Mouse (Mus musculus): ENCODE measurements around the gene Wnt2. TPM values are rescaled to one million over a fixed set of nuclear protein-coding genes. Genes with fewer than 3 reads are reported as not detected.

Wnt2 gene
- polyA plus RNA-seq, 1 experiment, result not detected

- Histone ChIP-seq H3K4me3 (replicated peaks) (no peak overlapping the region), H3K9me3 (no peaks in the 10 kb centered on the region), H3K4me1 (peaks cover 11% of the 10 kb centered on the region), H3K27me3 (replicated peaks) (no peaks in the 10 kb centered on the region), H3K36me3 (replicated peaks; ENCODE audit: low read length) (peaks cover 16% of the 10 kb centered on the region)
- no peak for TF ChIP-seq GATA1 (IDR thresholded peaks at IDR 0.05; ENCODE audit: borderline replicate concordance, low read length)
- no peak for TF ChIP-seq FLI1 (IDR thresholded peaks at IDR 0.05; ENCODE audit: low read length)
These were observed 83.1 kb downstream of the Wnt2 start for GRCm38 (mm10) chr6:17947130-17947831.

- Histone ChIP-seq H3K4me3 (replicated peaks) (no peak overlapping the region), H3K9me3 (no peaks in the 10 kb centered on the region), H3K36me3 (replicated peaks; ENCODE audit: low read length) (peaks cover 24% of the 10 kb centered on the region), H3K4me1 (peaks cover 18% of the 10 kb centered on the region), H3K27me3 (replicated peaks) (no peaks in the 10 kb centered on the region)
- TF ChIP-seq FLI1 (IDR thresholded peaks at IDR 0.05; ENCODE audit: low read length) (no peak), GATA1 (IDR thresholded peaks at IDR 0.05; ENCODE audit: borderline replicate concordance, low read length) (no peak)
These were observed 83.9 kb downstream of the Wnt2 start for GRCm38 (mm10) chr6:17946456-17946855.

GRCm38 (mm10) chr6:17943877-17944617, 86.3 kb downstream of the Wnt2 start:
- peaks cover 48% of the 10 kb centered on the region for H3K36me3 ChIP-seq (replicated peaks; ENCODE audit: low read length)
- no peaks in the 10 kb centered on the region for H3K27me3 ChIP-seq (replicated peaks)
- H3K4me1 ChIP-seq, result peaks cover 18% of the 10 kb centered on the region
- H3K9me3 ChIP-seq, result no peaks in the 10 kb centered on the region
- TF ChIP-seq GATA1 (IDR thresholded peaks at IDR 0.05; ENCODE audit: borderline replicate concordance, low read length) (no peak), FLI1 (IDR thresholded peaks at IDR 0.05; ENCODE audit: low read length) (no peak)
- no peak overlapping the region for H3K4me3 ChIP-seq (replicated peaks)

GRCm38 (mm10) chr6:17942344-17942743, 88.0 kb downstream of the Wnt2 start:
- Histone ChIP-seq H3K9me3 (no peaks in the 10 kb centered on the region), H3K36me3 (replicated peaks; ENCODE audit: low read length) (peaks cover 66% of the 10 kb centered on the region), H3K27me3 (replicated peaks) (no peaks in the 10 kb centered on the region), H3K4me3 (replicated peaks) (no peak overlapping the region), H3K4me1 (peaks cover 17% of the 10 kb centered on the region)
- TF ChIP-seq GATA1 (IDR thresholded peaks at IDR 0.05; ENCODE audit: borderline replicate concordance, low read length), result no peak
- no peak for TF ChIP-seq FLI1 (IDR thresholded peaks at IDR 0.05; ENCODE audit: low read length)

GRCm38 (mm10) chr6:17941916-17942315, 88.5 kb downstream of the Wnt2 start:
- Histone ChIP-seq H3K9me3 (no peaks in the 10 kb centered on the region), H3K4me3 (replicated peaks) (no peak overlapping the region), H3K36me3 (replicated peaks; ENCODE audit: low read length) (peaks cover 70% of the 10 kb centered on the region), H3K4me1 (peaks cover 14% of the 10 kb centered on the region), H3K27me3 (replicated peaks) (no peaks in the 10 kb centered on the region)
- no peak for TF ChIP-seq GATA1 (IDR thresholded peaks at IDR 0.05; ENCODE audit: borderline replicate concordance, low read length)
- no peak for TF ChIP-seq FLI1 (IDR thresholded peaks at IDR 0.05; ENCODE audit: low read length)

Other genes with a start within 250 kb of the Wnt2 start
- not detected in 2 replicates for gene Asz1, start 78.5 kb upstream of the Wnt2 start, polyA plus RNA-seq (2012; ENCODE audit: insufficient read depth, low replicate concordance)
- not detected in 2 replicates for gene Cftr, start 140.1 kb upstream of the Wnt2 start, polyA plus RNA-seq (2012; ENCODE audit: insufficient read depth, low replicate concordance)

Measured in megakaryocyte, embryonic 14.5 days (primary cell).